Mouse (Mus musculus): ENCODE data around the gene Cdk20.

Cdk20 gene

DNA sequence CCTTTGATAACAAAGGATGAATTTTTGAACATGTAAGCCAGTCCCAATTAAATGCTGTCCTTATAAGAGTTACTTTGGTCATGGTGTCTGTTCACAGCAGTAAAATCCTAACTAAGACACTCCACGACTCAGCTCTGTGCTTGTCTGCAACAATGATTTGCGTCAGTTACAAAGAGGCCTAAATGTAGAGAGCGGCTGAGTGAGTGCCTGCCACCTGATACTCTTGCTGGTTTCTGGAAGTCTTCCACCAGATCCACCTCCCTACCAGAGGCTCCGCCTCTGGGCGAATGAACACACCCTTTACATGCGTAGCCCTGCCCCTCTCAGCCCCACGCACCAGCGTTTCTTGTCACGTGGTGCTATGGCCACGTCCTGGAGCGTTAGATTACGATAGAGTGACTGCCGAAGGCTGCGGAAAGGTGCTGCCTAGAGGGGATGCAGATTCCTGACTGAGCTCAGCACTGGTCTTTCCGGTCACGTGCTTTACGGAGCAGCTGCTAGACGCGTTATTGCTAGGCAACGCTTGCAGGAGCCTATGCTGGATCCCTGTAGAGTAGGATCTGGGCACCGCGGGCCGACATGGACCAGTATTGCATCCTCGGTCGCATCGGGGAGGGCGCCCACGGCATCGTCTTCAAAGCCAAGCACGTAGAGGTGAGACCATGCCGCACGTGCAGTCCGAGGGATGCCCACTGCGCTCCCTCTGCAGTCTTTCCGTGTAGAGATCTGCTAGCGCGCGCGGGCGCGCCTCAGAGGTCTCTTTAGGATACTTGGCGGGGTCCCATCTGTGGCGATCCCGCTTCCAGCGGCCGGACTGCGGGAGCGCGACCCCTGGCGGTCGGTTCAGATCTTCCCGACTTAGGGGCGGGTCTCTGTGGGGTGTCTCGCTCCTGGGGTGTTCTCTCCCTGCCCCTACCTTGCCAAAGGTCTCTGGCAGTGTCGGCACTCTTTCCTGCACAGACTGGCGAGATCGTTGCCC lies at the start of gene Cdk20:
TSS of gene Cdk20 (plus strand) at position 298 of the 979 bp plus-strand sequence.
- DNase-seq = peak; percentile 90 to 94

DNA sequence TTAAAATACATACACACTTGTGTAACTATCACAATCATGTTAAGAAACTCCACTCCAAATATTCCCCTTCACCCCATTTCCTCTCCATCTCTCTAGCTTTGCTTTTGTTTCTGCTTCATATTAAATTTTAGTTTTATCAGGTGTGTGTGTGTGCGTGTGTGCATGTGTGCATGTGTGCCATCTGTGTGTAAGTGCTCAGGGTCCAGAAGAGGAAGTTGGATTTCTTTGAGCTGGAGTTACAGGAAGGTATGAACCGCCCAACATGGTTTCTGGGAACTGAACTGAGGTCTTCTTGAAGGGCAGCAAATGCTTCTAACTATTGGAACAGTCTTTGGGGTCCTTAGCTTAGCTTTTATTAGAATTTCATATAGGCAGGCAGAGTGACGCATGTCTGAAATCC lies 47.2 kb upstream of the Cdk20 start:
- no peak for DNase-seq

DNA sequence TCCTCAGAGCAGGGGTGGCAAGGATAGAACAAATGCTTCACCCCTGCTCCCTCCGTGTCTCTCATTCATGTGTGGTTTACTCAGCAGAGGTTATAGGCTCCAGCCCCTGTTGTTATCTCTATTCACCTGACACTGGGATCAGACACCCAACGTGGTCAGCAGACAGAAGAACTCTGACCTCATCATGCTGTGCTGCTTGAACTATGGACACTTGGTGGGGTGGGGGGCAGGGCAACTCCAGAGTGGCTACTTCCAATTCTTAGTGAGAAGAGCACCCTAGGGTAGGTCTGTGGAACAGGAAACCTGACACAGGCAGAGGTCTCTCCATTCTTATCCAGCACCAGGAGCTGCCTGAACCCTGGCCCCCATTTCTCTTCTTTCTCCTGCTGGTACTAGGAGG lies 46.1 kb upstream of the Cdk20 start:
- peak in 1 of 2 experiments; percentile 32 for DNase-seq

DNA sequence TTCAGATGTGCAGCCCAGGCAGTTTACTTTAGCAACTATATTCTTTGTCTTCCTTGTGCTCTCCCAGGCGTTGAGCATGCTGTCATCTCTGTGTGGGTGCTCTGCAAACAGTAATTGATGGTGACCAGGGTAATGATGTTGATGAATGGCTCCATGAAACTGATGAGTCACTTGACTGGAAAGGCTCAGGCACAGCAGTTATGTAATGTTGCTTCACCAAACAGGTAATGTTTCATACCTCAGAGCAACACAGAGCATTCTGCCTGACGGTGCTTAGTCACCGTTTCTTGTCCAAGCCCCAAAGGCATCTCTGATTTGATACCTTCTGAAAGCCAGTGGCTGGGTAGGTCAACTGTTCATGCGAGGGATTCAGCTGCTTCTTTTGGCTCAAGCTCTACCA lies 43.7 kb upstream of the Cdk20 start:
- no peak for DNase-seq

DNA sequence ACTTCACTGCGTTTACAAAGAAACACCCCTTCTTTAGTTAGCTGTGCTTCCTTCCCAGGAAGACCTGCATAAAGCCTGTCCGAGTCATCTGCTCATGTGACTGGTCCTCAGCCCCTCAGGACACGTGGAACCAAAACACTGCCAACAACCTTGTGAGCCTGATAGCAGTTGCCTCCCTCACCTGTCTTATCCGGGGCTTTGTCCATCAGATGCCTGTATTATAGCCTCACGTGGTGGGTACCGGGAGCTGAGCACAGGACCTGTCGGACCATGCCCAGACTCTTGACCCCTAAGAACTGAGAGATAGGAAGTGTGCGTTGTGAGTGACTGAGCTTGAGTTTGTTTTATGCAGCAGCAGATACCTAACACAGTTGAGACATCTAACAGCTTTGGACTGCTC lies 35.1 kb upstream of the Cdk20 start:
- no peak for DNase-seq

DNA sequence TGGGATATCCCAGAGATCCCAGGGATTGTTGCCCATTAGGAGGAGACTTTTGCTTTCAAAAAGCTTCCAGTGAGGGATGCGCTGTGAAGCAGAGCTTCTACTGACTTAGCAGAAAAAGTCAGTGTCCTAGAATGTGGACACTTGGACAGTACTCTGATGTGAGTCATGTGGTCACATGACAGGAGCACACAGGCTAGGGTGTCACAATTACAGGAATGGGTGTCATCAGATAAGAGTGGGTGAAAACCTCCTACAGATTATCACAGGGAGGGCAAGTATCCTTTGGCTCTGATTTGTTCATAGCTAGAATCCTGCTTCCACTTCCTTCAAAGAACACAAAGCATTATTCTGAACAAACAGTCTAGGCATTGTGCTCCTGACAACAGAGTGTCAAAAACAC lies 34.0 kb upstream of the Cdk20 start:
- no peak for DNase-seq

DNA sequence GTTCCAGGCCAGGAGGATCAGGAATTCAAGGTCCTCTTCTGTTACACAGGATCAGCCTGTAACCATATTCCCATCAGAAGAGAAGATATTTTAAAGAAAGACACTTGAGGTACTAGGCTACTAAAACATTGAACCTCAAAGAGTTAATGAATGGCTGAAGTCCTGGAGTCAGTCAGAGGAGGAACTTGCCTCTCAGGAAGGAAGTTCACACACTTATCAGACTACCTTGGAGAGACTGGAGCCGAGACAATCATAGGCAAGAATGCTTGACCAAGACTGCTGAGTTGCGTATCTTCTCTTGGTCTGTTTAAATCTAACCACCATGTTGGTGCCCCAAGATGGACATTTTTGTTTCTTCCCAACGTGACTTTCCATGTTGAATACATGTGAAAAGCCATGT lies 32.2 kb upstream of the Cdk20 start:
- no peak for DNase-seq

DNA sequence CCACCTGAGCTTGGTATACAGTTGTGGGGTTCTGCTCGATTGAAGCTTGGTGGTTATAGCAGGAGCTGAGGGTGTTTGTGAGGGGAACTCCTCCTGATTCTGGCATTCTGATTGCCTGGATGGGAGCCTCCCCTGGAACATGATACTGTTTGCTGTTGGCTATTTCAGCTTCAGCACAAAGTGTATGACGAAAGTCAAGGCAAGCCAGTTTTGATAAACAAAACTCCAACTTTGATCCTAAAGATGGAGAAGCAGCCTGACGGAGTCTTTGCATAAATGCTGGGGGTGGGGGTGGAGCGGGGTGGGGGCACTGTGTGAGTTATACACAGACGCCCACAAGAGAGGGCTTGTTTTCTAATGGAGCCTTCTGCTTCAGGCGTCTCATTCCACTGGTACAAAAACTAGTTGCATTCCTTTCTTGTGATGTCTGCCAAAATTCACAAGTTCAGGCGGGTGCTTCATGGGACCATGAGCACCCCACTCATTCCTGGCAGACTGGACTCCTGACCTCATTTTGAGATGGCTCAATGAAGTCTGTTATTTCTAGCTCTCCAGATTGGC lies 31.2 kb upstream of the Cdk20 start:
- peak; percentile 33 to 67 for DNase-seq

DNA sequence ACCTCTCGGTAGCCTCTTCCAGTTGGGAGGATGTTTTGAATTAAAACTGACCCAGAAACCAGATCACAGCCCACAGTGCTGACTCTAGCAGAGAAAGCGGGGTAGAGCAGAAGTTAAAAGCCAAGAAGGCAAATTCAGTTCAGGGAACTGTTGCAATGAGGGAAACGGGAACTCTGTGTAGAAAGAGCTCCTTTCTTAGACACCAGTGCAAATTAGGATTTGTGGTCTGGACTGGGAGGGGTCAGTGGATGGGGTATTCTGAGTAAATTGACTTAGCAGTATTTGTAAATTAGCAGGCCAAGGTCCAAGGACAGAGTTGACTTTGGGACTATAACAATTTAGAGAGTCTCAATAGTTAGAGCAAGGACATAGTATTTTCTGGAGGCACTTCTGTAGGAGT lies 30.1 kb upstream of the Cdk20 start:
- no peak for DNase-seq

DNA sequence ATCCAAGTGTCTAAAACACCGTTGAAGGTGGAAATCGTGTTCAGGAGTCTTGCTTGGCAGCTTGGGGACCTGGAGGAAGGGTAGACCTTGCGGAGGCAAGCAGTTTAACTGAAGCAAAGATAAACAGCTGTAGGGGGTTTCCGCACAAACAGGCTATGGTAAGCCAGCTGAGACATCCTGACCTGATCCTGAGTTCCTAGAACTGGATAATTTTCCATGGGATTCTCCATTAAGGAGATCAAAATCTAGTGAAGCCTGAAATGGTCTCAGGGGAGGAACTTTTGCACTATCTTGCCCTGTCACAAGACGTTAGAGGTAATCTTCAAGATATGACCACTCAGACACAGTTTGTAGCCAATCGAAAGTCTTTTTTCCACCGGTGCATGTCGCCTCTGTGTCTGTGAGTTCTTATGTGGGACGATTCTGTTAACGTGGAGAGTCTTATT lies 29.6 kb upstream of the Cdk20 start:
- no peak for DNase-seq

DNA sequence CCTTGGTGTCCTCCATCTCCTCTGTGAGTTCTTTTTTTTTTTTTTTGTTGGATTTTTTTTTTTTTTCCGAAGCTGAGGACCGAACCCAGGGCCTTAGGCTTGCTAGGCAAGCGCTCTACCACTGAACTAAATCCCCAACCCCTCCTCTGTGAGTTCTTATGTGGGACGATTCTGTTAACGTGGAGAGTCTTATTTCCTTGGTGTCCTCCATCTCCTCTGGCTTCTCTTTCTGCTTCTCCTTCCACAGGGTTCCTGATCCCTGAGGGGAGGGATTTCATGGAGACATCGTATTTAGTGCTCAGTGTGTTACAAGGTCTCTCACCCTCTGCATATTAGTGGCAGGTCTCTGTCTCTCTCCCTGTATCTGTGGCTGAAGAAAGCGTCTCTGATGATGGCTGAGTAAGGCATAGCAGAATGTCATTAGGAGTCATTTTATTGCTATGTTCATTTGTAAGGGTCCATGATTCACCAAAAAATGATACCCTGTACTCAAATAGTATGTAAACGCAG lies 29.1 kb upstream of the Cdk20 start:
- DNase-seq = no peak

DNA sequence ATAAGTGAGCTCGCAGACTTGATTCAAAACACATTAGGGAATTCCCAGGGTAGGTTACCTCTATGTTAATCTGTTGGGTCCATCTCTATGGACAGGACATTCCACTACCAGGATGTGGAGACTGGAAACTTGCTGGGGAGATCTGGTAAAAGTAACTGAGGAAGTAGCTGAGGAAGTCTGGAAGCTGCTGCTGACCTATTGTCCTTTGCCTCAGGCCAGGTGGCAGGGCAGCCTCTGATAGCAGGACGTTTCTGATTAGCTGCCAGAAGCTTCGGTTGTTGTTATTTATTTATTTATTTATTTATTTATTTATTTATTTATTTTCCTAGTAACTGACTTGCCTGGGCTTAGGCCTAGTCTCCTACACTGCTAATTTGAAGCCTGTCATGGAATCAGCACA lies 28.6 kb upstream of the Cdk20 start:
- no peak for DNase-seq

DNA sequence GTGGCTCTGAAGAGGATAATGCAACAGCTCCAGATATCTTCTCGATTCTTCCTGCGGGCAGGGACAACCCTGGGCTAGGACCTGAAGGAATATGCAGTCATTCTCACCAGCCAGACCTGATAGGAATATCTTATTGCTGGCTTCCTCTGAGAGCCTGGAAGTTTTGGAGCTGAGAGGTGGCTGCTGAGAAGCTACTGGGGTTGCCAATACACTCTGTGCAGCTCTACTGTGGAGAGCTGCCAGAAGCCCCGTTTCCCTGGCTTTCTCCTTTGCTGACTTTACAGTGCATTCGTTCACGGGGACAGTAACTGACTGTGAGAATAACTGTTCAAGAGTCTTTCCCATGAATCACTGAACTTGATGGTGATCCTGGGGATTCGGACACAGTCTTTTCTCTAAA lies 26.6 kb upstream of the Cdk20 start:
- DNase-seq = no peak

DNA sequence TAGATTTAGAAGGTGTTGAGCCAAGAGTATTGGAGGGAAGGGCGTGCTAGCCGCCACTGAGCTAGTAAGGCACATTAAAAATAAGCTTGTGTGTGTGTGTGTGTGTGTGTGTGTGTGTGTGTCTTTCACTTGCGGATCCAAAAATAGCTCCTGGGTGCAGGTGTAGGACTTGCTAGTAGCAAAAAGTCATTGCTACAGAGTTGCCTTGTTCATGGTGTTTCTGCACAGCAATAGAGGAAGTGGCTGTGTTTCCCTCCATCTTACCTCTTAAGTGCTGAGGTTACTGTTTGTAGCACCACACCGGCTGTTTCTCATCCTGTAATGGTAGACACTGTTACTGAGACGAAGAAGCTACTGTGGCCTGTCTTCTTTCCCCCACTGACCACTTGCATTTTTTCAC lies 24.1 kb upstream of the Cdk20 start:
- DNase-seq = no peak

DNA sequence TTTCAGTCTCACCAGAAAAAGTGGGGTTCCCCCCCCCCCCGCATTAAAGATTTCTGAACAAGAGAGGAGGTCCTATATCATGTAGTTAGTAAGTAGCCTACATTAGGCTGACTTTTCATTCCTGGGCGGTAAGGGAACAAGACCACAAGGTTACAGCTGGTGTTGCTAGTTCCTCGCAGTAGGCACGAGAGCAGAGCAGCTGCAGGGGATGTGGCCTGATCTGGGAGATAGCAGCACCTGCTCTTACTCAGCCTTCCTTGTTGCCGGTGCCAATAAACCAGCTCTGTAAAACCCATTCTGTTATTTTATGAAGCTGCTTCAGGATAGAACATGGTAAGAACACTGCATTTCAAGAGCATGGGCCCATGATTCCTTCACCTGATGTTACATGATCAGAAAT lies 21.5 kb upstream of the Cdk20 start:
- no peak for DNase-seq

DNA sequence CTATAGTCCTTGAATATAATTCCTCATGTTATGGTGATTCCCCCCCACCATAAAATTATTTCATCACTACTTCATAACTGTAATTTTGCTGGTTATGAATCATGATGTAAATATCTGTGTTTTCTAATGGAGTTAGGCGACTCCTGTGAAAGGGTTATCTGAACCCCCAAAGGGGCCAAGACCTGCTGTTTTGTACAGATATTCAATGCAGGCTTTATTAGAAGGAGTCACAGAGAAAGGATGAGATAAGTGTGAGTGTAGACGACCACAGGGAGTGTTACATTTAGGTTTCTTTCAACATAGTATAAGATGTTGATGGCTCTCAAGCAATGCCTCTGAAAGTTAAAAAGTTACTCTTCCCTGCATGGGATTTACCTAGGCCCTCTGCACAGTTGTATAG lies 20.8 kb upstream of the Cdk20 start:
- DNase-seq = no peak

DNA sequence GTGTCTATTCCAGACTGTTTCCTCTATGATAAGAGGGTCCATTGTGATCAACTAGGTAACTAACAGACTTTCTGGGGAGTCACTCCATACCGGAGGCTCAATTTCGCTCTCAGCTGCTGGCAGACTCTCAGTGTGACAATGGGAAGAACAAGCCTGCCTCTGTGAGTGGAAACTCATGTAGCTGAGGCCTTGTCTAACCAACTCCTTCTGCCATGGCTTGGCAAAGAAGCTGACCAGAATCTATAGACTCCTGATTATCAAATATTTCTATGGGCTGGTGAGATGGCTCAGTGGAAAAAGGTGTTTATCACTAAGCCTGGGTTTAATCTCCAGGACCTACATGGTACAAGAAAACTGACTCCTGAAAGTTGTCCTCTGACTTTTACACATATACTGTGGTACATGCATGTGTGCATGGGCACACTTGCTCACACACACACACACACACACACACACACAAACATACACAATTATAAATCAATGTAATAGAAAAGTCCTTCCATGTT lies 19.3 kb upstream of the Cdk20 start:
- DNase-seq = no peak

DNA sequence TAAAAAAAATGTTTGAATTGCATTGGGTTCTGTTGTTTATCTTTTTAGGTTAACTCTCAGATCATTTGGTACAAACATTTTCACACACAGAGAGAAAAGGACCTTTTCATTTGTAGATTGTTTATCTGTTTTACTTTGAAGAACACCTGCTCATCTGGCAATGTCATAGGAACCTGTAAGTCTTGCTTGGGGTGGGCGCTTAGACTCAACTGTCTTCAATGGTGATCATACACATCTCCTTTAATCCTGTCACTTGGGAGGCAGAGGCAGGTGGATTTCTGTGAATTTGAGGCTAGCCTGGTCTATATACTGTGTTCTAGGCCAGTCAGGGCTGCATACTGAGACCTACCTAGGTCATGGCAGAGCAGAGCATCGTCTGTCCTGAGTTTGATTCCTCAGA lies 16.5 kb upstream of the Cdk20 start:
- no peak for DNase-seq

DNA sequence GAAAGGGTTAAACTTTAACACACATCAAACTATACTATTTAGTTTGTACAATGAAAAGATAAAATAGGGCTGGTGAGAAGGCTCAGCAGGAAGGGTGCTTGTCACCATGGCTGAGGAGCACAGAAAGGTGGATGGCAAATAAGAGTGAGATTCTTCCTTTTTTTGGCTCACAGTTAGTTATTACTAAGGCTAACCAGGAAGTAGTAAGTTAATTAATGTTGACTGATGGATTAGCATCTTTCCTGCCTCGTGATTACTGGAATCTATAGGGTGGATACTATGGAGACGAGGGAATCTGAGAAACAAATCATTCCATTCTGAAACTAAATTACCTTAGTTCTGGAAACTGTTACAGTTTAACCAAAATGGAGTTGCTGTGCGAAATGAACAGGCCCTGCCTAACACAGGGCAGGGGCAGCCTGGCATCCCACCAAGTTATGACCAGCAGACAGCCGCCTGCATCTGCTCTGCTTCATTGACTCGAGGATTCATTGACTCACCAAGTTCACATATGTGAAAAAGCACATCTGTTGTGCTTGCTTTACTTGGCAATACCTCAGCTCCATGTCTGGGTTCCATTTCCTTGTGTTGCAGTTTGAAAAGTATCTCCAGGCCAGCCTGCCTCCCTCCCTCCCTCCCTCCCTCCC lies 15.0 kb upstream of the Cdk20 start:
- DNase-seq = peak; percentile 83 to 88

DNA sequence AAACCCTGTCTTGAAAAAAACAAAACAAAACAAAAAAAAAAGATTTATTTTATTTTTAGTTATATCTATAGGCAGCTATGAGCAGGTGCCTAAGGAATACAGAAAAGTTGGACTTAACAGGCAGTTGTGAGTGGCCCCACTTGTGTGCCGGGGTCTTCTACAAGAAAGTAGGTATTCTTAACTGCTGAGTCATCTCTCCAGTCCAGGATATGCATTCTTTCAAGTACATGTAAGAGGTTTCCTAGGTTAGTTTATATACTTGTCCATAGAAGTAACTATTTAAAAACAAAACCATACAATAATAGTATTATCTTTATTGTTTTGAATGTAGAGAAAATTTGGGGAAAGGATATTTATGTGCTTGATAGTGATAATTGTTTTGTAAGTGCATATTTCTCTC lies 11.3 kb upstream of the Cdk20 start:
- no peak for DNase-seq

DNA sequence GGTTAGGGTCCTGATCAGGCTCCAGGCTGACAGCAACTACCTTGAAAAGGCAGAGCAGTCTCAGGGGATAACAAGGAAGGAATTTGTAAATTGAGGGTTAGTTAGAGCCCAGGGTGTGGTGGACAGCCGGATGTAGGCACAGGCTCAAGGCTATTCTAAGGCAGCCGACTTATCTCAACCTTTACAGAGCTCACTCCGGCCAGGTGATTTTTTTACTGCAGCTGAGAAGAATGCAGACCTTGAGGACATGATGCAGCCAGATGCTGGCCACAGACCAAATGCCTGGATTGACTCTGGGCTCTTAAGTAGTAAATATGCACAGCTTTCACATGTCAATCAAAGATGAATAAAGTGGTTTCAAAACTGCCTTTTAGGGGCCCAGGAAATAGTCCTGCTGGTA lies 10.7 kb upstream of the Cdk20 start:
- no peak for DNase-seq

DNA sequence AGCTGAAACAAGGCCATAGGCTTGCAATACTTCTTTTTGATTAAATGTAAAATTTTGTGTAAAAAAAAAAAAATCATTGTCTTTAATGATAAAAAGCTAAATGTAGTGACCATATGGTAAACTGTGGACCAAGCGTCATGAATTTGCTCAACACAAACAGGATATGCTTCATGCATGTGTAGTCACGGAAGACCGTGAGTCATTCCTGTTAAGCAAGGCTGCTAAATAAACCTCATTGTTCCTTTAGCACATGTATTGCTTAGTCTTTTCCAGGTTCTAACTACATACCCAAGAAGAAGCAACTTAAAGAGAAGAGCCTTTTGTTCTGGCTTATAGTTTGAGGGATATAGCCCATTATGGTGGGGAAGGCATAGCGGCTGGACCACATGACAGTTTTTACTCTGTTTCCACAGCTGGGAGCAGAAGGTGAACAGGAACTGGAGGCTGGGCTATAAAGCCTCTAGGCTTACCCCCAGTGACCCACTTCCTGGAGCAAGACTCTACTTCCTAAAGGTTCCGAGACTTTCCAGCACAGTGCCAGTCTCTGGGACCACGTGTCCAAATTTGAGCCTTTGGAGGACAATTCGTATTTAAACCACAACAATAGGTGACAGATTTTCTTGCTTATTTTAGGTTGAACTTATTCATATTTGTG lies 10.0 kb upstream of the Cdk20 start:
- DNase-seq = no peak

DNA sequence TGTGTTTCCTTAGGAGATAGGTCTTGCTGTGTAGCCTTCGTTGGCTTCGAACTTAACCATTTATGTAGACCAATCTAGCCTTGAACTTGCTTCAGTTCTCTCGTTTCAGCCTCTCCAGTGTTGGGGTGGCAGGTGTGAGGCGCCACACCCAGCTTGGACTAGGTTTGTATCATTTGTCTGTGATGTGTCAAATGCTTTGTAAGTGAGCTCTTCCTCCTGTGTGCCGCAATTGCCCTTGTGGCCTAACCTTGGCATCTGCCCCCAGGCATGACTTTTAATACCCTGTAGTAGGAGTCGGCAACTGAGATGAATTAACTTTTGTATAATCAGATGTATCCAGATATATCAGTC lies 9.5 kb upstream of the Cdk20 start:
- no peak for DNase-seq
